Mouse (Mus musculus) left cerebral cortex, adult 2 months (tissue): ENCODE results near the gene Anxa11. TPM values are rescaled to one million over a fixed set of nuclear protein-coding genes. Genes with fewer than 3 reads are reported as not detected.
"Not testable (repeated sequence)": the region's sequence is repeated elsewhere in the genome, so short reads cannot be mapped to it uniquely, and the experiment has no call there.

Experiments used
- DNase-seq, 2 experiments: peaks; one replicate each; pipeline ENCODE4 v3.0.0; 2021 to 2022; ENCODE audit warnings: low spot score in 2 of 2, mixed read lengths in 1 of 2; ENCODE audit errors: extremely low spot score in 1 of 2
- H3K27ac ChIP-seq: fragments of 200-600 bp; 2 replicates; pipeline ENCODE4 v1.8.1; 2022
- H3K4me3 ChIP-seq: fragments of 200-600 bp; 2 replicates; pipeline ENCODE4 v1.8.1; 2022
- CTCF ChIP-seq: fragments of 200-600 bp; IDR thresholded peaks from 2 replicates; pipeline ENCODE4 v1.8.1; 2022; ENCODE audit warnings: antibody characterized with exemption, mild to moderate bottlenecking, moderate library complexity
- intact Hi-C: fragments of 180-260 bp; cut with DNase I; formaldehyde crosslinking; loops from one replicate; pipeline ENCODE4 v1.15.1; 2025
- total RNA-seq, 2 experiments: library from RNA; stranded (reverse); gene quantifications; 2 replicates each; pipeline ENCODE4 v1.2.3; 2021

The Anxa11 gene
- total RNA-seq, 2 experiments from 2014 or later = 40.4 to 50.7 TPM

DNA sequence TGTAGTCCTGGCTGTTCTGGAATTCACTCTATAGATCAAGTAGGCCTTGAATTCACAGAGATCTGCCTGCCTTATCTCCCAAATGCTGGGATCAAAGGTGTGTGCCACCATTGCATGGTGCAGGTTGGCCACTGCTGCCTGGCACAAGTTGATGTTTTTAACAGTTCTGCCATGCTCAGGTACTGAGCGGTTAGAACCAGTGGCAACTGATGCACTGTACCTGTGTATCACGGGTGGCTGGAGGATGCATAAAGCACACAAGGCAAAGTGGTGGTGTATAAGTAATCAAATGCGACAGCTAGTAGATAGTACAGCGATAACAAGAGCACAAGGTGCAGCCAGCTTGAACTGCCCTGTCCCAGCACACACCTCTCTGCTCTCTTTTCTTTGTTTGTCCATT is 2.4 kb downstream of the Anxa11 start:
- DNase-seq = no peak
- intact Hi-C loops = no loop called here
- Histone ChIP-seq H3K4me3 (no peak overlapping the region), H3K27ac (no peak overlapping the region)
- TF ChIP-seq CTCF = no peak

DNA sequence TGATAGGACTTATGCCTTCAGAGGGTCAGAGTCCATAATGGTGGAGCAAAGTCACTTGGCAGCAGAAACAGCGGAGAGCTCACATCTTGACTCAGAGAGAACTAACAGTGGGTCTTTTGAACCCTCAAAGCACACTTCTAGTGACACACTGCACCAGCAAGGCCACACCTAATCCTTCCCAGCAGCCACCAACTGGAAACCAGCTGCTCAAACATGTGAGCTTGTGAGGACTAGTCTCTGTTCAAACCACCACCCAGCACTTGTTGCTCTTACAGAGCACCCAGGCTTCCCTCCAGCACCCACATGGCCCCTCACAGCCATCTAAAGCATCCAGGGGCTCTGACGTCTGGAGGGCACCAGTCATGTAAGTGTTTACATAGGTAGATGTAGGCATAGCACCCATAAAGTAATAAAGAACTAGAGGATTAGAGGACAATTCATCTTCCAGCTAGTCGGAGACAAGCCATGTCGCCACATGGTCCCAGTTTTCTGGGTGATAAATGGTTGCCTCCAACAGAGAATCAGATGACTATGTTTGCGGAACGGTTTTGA is 4.0 kb downstream of the Anxa11 start:
- no peak for DNase-seq
- H3K4me3 ChIP-seq = no peak overlapping the region
- TF ChIP-seq CTCF = no peak
- H3K27ac ChIP-seq = no peak overlapping the region
- intact Hi-C loops = no loop called here

- Histone ChIP-seq H3K27ac (no peak overlapping the region), H3K4me3 (no peak overlapping the region)
- no peak for DNase-seq
- no peak for TF ChIP-seq CTCF
- intact Hi-C loops = no loop called here
These were observed 4.6 kb downstream of the Anxa11 start for GRCm38 (mm10) chr14:25846516-25846915.

DNA sequence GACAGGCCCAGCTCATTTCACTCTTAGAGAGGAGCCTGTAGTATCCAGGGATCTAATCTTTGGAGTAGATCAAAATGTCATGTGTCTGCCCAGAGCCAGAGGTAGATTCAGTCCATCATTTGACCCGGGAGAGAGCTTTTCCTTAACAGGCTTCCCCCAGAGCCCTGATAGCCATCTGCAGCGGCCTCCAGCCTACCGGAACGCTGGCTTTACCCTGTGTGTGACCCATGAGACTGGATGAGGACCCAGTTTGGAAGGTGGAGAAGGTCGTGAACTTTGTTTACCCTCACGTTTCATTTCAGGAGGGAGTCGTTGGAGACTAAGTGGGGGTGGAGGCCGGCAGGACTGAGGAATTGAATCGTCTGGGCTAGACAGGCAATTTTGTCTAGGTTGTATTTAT is 5.7 kb downstream of the Anxa11 start:
- intact Hi-C loops = no loop called here
- no peak for TF ChIP-seq CTCF

DNA sequence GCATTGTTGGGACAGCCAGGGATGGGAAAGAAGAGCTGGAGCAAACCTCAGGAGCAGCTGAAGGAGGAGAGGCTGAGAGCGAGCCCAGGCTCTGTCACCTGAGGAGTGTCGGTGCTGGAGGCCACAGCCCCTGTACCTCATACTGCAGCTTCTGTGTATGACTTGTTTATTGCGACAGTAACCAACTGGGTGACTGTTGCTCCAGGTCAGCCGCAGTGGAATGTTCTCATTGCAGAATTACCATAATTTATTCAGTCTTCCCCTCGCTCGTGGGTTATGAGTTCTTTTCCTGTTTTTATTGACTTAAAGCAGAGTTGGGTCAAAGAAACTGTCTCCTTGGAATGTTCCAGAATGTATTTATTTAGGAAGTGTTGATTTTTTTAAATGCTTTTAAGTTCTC is 6.3 kb downstream of the Anxa11 start:
- Histone ChIP-seq H3K27ac (no peak overlapping the region), H3K4me3 (no peak overlapping the region)
- TF ChIP-seq CTCF = no peak
- intact Hi-C loops = no loop called here
- no peak for DNase-seq

More for the DNA sequence above, 5.7 kb downstream of the Anxa11 start:
- DNase-seq = no peak
- no peak overlapping the region for H3K27ac ChIP-seq
- no peak overlapping the region for H3K4me3 ChIP-seq

- intact Hi-C loops, H3K4me3 ChIP-seq, DNase-seq, H3K27ac ChIP-seq: not testable (repeated sequence)
These were observed 6.8 kb downstream of the Anxa11 start for GRCm38 (mm10) chr14:25848708-25849107.

DNA sequence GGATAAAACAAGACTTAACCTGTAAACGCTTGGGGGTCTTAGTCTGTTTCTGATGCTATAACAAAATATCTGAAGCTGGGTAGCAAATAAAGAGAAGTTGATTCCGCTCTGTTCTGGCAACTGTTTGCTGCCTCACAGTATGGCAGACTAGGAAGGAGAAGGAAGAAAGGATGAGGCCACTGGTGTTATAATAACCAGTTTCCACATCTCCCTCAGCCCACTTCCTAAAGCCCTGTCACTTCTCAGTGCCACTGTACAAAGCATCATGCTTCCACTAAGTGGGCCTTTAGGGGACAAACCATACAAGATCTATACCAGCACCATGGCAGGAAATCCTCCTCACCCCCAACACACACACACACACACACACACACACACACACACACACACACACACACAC is 8.5 kb downstream of the Anxa11 start:
- H3K27ac ChIP-seq = no peak overlapping the region
- no peak for DNase-seq
- intact Hi-C loops = no loop called here

DNA sequence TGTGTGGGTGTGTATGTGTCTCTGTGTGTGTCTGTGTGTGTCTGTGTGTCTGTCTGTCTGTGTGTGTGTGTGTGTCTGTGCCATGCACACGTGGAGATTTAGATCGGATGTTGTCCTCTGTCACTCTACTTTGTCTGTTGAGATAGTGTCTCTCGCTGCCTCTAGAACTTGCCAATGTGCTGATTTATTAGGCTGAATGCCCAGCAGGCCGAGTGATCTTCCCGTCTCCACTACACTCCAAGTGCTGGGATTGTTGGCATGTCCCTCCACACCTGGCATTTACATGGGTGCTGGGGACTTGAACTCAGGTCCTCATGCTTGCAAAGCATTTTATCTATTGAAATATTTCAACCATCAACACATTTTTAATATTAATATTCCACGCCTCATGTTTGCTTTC is 9.2 kb downstream of the Anxa11 start:
- no peak for TF ChIP-seq CTCF
- Histone ChIP-seq H3K27ac (peak overlapping the region; percentile 73), H3K4me3 (no peak overlapping the region)
- intact Hi-C loops = no loop called here
- DNase-seq = no peak

More for the DNA sequence above, 8.5 kb downstream of the Anxa11 start:
- TF ChIP-seq CTCF = no peak
- H3K4me3 ChIP-seq = no peak overlapping the region

DNA sequence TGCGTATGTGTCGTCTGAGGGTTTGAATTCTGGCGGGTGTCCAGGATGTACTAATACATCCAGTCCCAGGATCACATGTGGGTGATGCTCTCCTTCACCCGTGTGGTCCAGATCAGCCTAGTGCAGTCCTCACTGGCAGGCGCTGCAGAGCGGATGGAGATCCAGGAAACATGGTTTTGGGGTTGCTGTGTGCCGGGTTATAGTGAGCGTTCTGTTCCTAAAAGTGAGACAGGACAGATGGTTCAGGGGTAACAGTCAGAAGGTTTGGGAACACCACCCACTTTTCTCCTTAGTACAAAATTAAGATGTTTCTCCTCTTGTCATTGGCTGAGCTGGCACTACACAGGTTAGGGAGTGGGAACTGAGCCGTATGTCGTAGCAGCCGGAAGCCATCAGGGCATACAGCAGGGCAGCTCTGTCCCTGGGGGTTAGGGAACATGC is 10.2 kb downstream of the Anxa11 start:
- H3K27ac ChIP-seq = peak overlapping the region; percentile 73
- DNase-seq = no peak
- intact Hi-C loops = no loop called here
- H3K4me3 ChIP-seq = no peak overlapping the region
- no peak for TF ChIP-seq CTCF

GRCm38 (mm10) chr14:25853295-25853694 is 11.3 kb downstream of the Anxa11 start:
- no peak overlapping the region for H3K27ac ChIP-seq
- intact Hi-C loops = no loop called here
- no peak for DNase-seq
- no peak for TF ChIP-seq CTCF
- H3K4me3 ChIP-seq = no peak overlapping the region

- DNase-seq = no peak
- TF ChIP-seq CTCF = no peak
- H3K27ac ChIP-seq = no peak overlapping the region
- intact Hi-C loops = no loop called here
- no peak overlapping the region for H3K4me3 ChIP-seq
These were observed 11.9 kb downstream of the Anxa11 start for GRCm38 (mm10) chr14:25853717-25854452.

GRCm38 (mm10) chr14:25855241-25855885 is 13.4 kb downstream of the Anxa11 start:
- H3K27ac ChIP-seq = no peak overlapping the region
- no peak overlapping the region for H3K4me3 ChIP-seq
- intact Hi-C loops = no loop called here
- no peak for TF ChIP-seq CTCF
- no peak for DNase-seq
